Mouse (Mus musculus): ENCODE results near the gene Sox5. TPM values are rescaled to one million over a fixed set of nuclear protein-coding genes. Genes with fewer than 3 reads are reported as not detected.

Gene Sox5
- polyA plus RNA-seq, 1 experiment, result 24.3 TPM

GRCm38 (mm10) chr6:144753963-144754296, 27.8 kb downstream of the Sox5 start:
- H3K4me1 ChIP-seq (ENCODE audit: control insufficient read depth, insufficient read depth, low read length), result peaks cover 1% of the 10 kb centered on the region; the same call in 1 of the 2 replicates
- no peak overlapping the region for H3K27ac ChIP-seq (ENCODE audit: insufficient read depth, low read length)
- no peak for TF ChIP-seq POLR2A (IDR thresholded peaks at IDR 0.05; ENCODE audit: extremely low read depth, insufficient read depth, low read length)
- no peak for TF ChIP-seq CTCF (IDR thresholded peaks at IDR 0.05; ENCODE audit: extremely low read depth, insufficient read depth, low read length)
- H3K4me3 ChIP-seq (ENCODE audit: insufficient read depth, low read length), result no peak overlapping the region

GRCm38 (mm10) chr6:144753225-144753962, 28.4 kb downstream of the Sox5 start:
- Histone ChIP-seq H3K4me3 (ENCODE audit: insufficient read depth, low read length) (no peak overlapping the region), H3K27ac (ENCODE audit: insufficient read depth, low read length) (no peak overlapping the region), H3K4me1 (ENCODE audit: control insufficient read depth, insufficient read depth, low read length) (peaks cover 1% of the 10 kb centered on the region; the same call in 1 of the 2 replicates)
- no peak for TF ChIP-seq POLR2A (IDR thresholded peaks at IDR 0.05; ENCODE audit: extremely low read depth, insufficient read depth, low read length)
- TF ChIP-seq CTCF (IDR thresholded peaks at IDR 0.05; ENCODE audit: extremely low read depth, insufficient read depth, low read length), result no peak

- Histone ChIP-seq H3K4me1 (ENCODE audit: control insufficient read depth, insufficient read depth, low read length) (peaks cover 1% of the 10 kb centered on the region; the same call in 1 of the 2 replicates), H3K4me3 (ENCODE audit: insufficient read depth, low read length) (no peak overlapping the region), H3K27ac (ENCODE audit: insufficient read depth, low read length) (no peak overlapping the region)
- TF ChIP-seq POLR2A (IDR thresholded peaks at IDR 0.05; ENCODE audit: extremely low read depth, insufficient read depth, low read length) (no peak), CTCF (IDR thresholded peaks at IDR 0.05; ENCODE audit: extremely low read depth, insufficient read depth, low read length) (no peak)
Observed at GRCm38 (mm10) chr6:144751581-144751980, 30.2 kb downstream of the Sox5 start.

GRCm38 (mm10) chr6:144750197-144750596, 31.6 kb downstream of the Sox5 start:
- Histone ChIP-seq H3K4me3 (ENCODE audit: insufficient read depth, low read length) (no peak overlapping the region), H3K27ac (ENCODE audit: insufficient read depth, low read length) (no peak overlapping the region), H3K4me1 (ENCODE audit: control insufficient read depth, insufficient read depth, low read length) (peaks cover 1% of the 10 kb centered on the region; the same call in 1 of the 2 replicates)
- TF ChIP-seq CTCF (IDR thresholded peaks at IDR 0.05; ENCODE audit: extremely low read depth, insufficient read depth, low read length) (no peak), POLR2A (IDR thresholded peaks at IDR 0.05; ENCODE audit: extremely low read depth, insufficient read depth, low read length) (no peak)

GRCm38 (mm10) chr6:144746436-144746835, 35.3 kb downstream of the Sox5 start:
- Histone ChIP-seq H3K4me3 (ENCODE audit: insufficient read depth, low read length) (no peak overlapping the region), H3K27ac (ENCODE audit: insufficient read depth, low read length) (no peak overlapping the region), H3K4me1 (ENCODE audit: control insufficient read depth, insufficient read depth, low read length) (no peaks in the 10 kb centered on the region)
- no peak for TF ChIP-seq POLR2A (IDR thresholded peaks at IDR 0.05; ENCODE audit: extremely low read depth, insufficient read depth, low read length)
- TF ChIP-seq CTCF (IDR thresholded peaks at IDR 0.05; ENCODE audit: extremely low read depth, insufficient read depth, low read length), result 0 out of 2 replicates have a peak, but pooled peaks have one; percentile 4

GRCm38 (mm10) chr6:144742559-144742958, 39.2 kb downstream of the Sox5 start:
- Histone ChIP-seq H3K4me1 (ENCODE audit: control insufficient read depth, insufficient read depth, low read length) (no peaks in the 10 kb centered on the region), H3K27ac (ENCODE audit: insufficient read depth, low read length) (no peak overlapping the region), H3K4me3 (ENCODE audit: insufficient read depth, low read length) (no peak overlapping the region)
- TF ChIP-seq CTCF (IDR thresholded peaks at IDR 0.05; ENCODE audit: extremely low read depth, insufficient read depth, low read length), result no peak
- TF ChIP-seq POLR2A (IDR thresholded peaks at IDR 0.05; ENCODE audit: extremely low read depth, insufficient read depth, low read length), result no peak

GRCm38 (mm10) chr6:144741080-144741655, 40.6 kb downstream of the Sox5 start:
- Histone ChIP-seq H3K4me1 (ENCODE audit: control insufficient read depth, insufficient read depth, low read length) (no peaks in the 10 kb centered on the region), H3K4me3 (ENCODE audit: insufficient read depth, low read length) (no peak overlapping the region), H3K27ac (ENCODE audit: insufficient read depth, low read length) (no peak overlapping the region)
- no peak for TF ChIP-seq POLR2A (IDR thresholded peaks at IDR 0.05; ENCODE audit: extremely low read depth, insufficient read depth, low read length)
- no peak for TF ChIP-seq CTCF (IDR thresholded peaks at IDR 0.05; ENCODE audit: extremely low read depth, insufficient read depth, low read length)

GRCm38 (mm10) chr6:144740343-144740742, 41.4 kb downstream of the Sox5 start:
- Histone ChIP-seq H3K4me3 (ENCODE audit: insufficient read depth, low read length) (no peak overlapping the region), H3K27ac (ENCODE audit: insufficient read depth, low read length) (no peak overlapping the region), H3K4me1 (ENCODE audit: control insufficient read depth, insufficient read depth, low read length) (no peaks in the 10 kb centered on the region)
- no peak for TF ChIP-seq POLR2A (IDR thresholded peaks at IDR 0.05; ENCODE audit: extremely low read depth, insufficient read depth, low read length)
- TF ChIP-seq CTCF (IDR thresholded peaks at IDR 0.05; ENCODE audit: extremely low read depth, insufficient read depth, low read length), result no peak

- no peak overlapping the region for H3K4me3 ChIP-seq (ENCODE audit: insufficient read depth, low read length)
- no peak for TF ChIP-seq CTCF (IDR thresholded peaks at IDR 0.05; ENCODE audit: extremely low read depth, insufficient read depth, low read length)
- no peak for TF ChIP-seq POLR2A (IDR thresholded peaks at IDR 0.05; ENCODE audit: extremely low read depth, insufficient read depth, low read length)
- no peaks in the 10 kb centered on the region for H3K4me1 ChIP-seq (ENCODE audit: control insufficient read depth, insufficient read depth, low read length)
- no peak overlapping the region for H3K27ac ChIP-seq (ENCODE audit: insufficient read depth, low read length)
Observed at GRCm38 (mm10) chr6:144739753-144740152, 42.0 kb downstream of the Sox5 start.

- Histone ChIP-seq H3K4me1 (ENCODE audit: control insufficient read depth, insufficient read depth, low read length) (no peaks in the 10 kb centered on the region), H3K4me3 (ENCODE audit: insufficient read depth, low read length) (no peak overlapping the region), H3K27ac (ENCODE audit: insufficient read depth, low read length) (no peak overlapping the region)
- no peak for TF ChIP-seq CTCF (IDR thresholded peaks at IDR 0.05; ENCODE audit: extremely low read depth, insufficient read depth, low read length)
- no peak for TF ChIP-seq POLR2A (IDR thresholded peaks at IDR 0.05; ENCODE audit: extremely low read depth, insufficient read depth, low read length)
Observed at GRCm38 (mm10) chr6:144737786-144738185, 44.0 kb downstream of the Sox5 start.

Data from cortical plate, adult 2 months (tissue).